Mouse (Mus musculus) stomach, postnatal 0 days (tissue): ENCODE measurements around the gene Chd4.

Experiments used
- CTCF ChIP-seq: IDR thresholded peaks from 2 replicates; pipeline ENCODE4 v1.5.1; 2016; ENCODE audit warnings: antibody characterized with exemption, low read depth, mild to moderate bottlenecking, moderate library complexity
- EP300 ChIP-seq: optimal IDR thresholded peaks from 2 replicates; pipeline ENCODE3; 2016; ENCODE audit warnings: antibody characterized with exemption

- TF ChIP-seq CTCF (no peak), EP300 (no peak)
Measured at GRCm38 (mm10) chr6:125148926-125149568, 53.3 kb downstream of the Chd4 start.
